Mouse (Mus musculus): ENCODE results near the gene Macf1. TPM values are rescaled to one million over a fixed set of nuclear protein-coding genes. Genes with fewer than 3 reads are reported as not detected.
A peak's percentile ranks its signal among the peaks of the same experiment; 100 is the strongest.

Gene Macf1
- polyA plus RNA-seq, 1 experiment from 2014 or later, result 61.5 TPM

DNA sequence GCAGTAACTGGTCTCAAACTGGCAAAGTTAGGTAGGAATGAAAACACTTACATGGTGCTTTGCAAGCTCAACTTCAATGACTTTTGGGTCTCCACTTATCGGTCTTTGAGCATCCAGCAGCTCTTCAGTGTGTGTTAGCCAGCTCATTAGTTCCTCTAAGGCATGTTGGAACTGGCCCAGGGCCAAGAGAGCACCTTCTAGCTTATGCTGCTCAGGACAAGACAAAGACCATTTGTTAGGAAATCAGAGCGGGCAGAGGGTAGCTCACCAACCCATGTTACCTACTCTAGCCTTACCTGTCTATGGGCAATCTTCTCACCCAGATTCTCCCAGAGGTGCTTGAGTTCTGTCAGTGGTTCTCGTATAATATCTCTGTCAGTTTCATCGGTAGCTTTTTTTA is 302.1 kb downstream of the Macf1 start:
- H3K36me3 ChIP-seq, result peaks cover 89% of the 10 kb centered on the region
- ATAC-seq (ENCODE audit: insufficient number of reproducible peaks, insufficient read depth, low FRiP score, low TSS enrichment, low read depth), result no peak
- no peak overlapping the region for H3K4me2 ChIP-seq
- H3K4me3 ChIP-seq (replicated peaks), result no peak overlapping the region
- no peak overlapping the region for H3K9ac ChIP-seq (replicated peaks)
- H3K27ac ChIP-seq, result no peak overlapping the region
- no peaks in the 10 kb centered on the region for H3K9me3 ChIP-seq
- no peaks in the 10 kb centered on the region for H3K27me3 ChIP-seq
- 91% methylated on average over 4 of the region's 4 CpGs for WGBS
- H3K4me1 ChIP-seq (replicated peaks), result no peaks in the 10 kb centered on the region

- Histone ChIP-seq H3K27ac (no peak overlapping the region), H3K9ac (replicated peaks) (no peak overlapping the region), H3K36me3 (peaks cover 89% of the 10 kb centered on the region), H3K27me3 (no peaks in the 10 kb centered on the region), H3K4me3 (replicated peaks) (no peak overlapping the region), H3K4me2 (no peak overlapping the region), H3K4me1 (replicated peaks) (no peaks in the 10 kb centered on the region), H3K9me3 (no peaks in the 10 kb centered on the region)
- 84% methylated on average over 11 of the region's 11 CpGs for WGBS
- ATAC-seq (ENCODE audit: insufficient number of reproducible peaks, insufficient read depth, low FRiP score, low TSS enrichment, low read depth), result no peak
Measured at GRCm38 (mm10) chr4:123381598-123381997, 302.6 kb downstream of the Macf1 start.

DNA sequence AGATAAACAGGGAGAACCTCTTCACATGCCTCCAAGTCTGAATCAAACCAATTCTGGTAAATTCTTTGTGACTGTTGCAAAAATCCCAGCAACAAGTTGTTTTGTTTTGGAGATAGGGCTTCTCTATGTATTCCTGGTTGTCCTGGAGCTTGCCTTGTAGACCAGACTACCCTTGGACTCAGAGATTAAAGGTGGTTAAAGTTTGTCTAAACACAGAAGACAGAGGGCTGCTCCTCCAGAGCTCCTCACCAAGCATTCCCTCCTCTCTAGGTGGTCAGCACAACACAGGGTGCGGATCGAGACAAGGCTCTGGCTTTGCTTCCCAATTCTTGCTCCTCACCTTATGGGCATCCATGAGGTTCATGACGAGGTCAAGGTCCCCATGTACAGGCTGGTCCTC is 308.1 kb downstream of the Macf1 start:
- Histone ChIP-seq H3K9me3 (no peaks in the 10 kb centered on the region), H3K27me3 (no peaks in the 10 kb centered on the region)

DNA sequence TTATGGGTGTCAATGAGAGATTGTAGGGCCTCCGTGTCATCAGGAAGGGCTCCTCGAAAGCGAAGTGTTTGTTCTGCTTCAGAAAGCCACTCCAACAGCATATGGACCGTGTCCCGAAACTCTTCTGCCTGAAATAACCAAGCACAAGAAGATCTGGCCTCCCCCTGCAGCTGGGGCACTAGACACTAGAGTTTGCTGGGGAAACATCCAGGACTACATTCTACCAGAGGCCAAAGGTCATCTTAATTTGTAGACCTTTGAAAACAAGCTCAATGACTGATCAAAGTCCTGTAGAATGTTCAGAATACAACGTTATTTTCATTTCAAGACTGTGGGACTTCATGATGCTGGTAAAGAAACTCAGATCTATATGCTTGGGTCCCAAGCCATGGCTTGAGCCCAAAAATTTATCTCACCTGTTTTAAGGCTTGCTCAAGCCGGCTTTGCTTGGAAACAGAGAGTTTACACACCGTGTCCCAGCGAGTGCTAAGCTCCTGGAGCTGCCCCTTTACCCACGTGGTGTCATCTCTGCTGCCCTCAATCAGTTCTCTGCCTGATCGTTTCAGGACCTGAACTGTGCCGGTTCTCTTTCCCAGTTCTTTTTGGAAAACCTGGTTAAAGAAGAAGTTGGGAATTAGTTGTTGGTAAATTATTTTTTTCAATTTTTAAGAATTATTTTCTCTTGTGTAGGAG is 309.7 kb downstream of the Macf1 start:
- H3K36me3 ChIP-seq, result peaks cover 95% of the 10 kb centered on the region
- no peak overlapping the region for H3K27ac ChIP-seq
- 93% methylated on average over 12 of the region's 12 CpGs for WGBS
- no peak overlapping the region for H3K4me3 ChIP-seq (replicated peaks)
- no peaks in the 10 kb centered on the region for H3K9me3 ChIP-seq
- ATAC-seq (ENCODE audit: insufficient number of reproducible peaks, insufficient read depth, low FRiP score, low TSS enrichment, low read depth), result no peak
- no peaks in the 10 kb centered on the region for H3K4me1 ChIP-seq (replicated peaks)
- H3K27me3 ChIP-seq, result no peaks in the 10 kb centered on the region
- no peak overlapping the region for H3K9ac ChIP-seq (replicated peaks)
- no peak overlapping the region for H3K4me2 ChIP-seq

More for the DNA sequence above, 308.1 kb downstream of the Macf1 start:
- ATAC-seq (ENCODE audit: insufficient number of reproducible peaks, insufficient read depth, low FRiP score, low TSS enrichment, low read depth), result no peak
- peaks cover 91% of the 10 kb centered on the region for H3K36me3 ChIP-seq
- H3K27ac ChIP-seq, result no peak overlapping the region
- H3K9ac ChIP-seq (replicated peaks), result no peak overlapping the region
- no peak overlapping the region for H3K4me3 ChIP-seq (replicated peaks)
- 97% methylated on average over 3 of the region's 3 CpGs for WGBS
- no peak overlapping the region for H3K4me2 ChIP-seq
- no peaks in the 10 kb centered on the region for H3K4me1 ChIP-seq (replicated peaks)

DNA sequence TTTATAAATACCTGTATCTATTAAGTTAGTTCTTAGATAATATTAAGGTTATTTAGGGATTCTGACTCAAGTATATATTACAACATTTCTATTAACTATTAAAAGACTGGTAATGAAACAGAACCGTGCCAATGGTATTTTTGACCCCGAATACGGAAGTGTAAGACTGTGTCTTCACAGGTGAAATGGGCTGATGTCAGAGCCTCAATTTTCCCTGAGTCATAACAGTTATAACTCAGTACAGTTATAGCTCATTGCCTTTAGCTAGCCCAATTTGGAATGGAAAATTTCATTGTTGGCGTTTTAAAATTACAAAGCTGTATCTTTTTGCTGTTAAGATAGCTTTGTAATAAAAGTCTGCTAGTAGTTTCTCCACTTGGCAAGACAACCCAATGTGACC is 320.6 kb downstream of the Macf1 start:
- WGBS, result 97% methylated on average over 4 of the region's 4 CpGs
- Histone ChIP-seq H3K36me3 (peaks cover 91% of the 10 kb centered on the region), H3K9ac (replicated peaks) (no peak overlapping the region), H3K9me3 (no peaks in the 10 kb centered on the region), H3K4me1 (replicated peaks) (no peaks in the 10 kb centered on the region), H3K4me2 (no peak overlapping the region), H3K4me3 (replicated peaks) (no peak overlapping the region), H3K27me3 (no peaks in the 10 kb centered on the region), H3K27ac (no peak overlapping the region)
- no peak for ATAC-seq (ENCODE audit: insufficient number of reproducible peaks, insufficient read depth, low FRiP score, low TSS enrichment, low read depth)

- H3K36me3 ChIP-seq, result peaks cover 88% of the 10 kb centered on the region
- WGBS, result 94% methylated on average over 12 of the region's 12 CpGs
Measured at GRCm38 (mm10) chr4:123360771-123361170, 323.4 kb downstream of the Macf1 start.

GRCm38 (mm10) chr4:123358613-123359012 is 325.5 kb downstream of the Macf1 start:
- no peak for ATAC-seq (ENCODE audit: insufficient number of reproducible peaks, insufficient read depth, low FRiP score, low TSS enrichment, low read depth)
- H3K9ac ChIP-seq (replicated peaks), result no peak overlapping the region
- H3K36me3 ChIP-seq, result peaks cover 89% of the 10 kb centered on the region
- H3K4me2 ChIP-seq, result no peak overlapping the region
- H3K27ac ChIP-seq, result no peak overlapping the region
- H3K4me1 ChIP-seq (replicated peaks), result no peaks in the 10 kb centered on the region
- no peaks in the 10 kb centered on the region for H3K9me3 ChIP-seq
- WGBS, result 93% methylated on average over 7 of the region's 7 CpGs
- H3K27me3 ChIP-seq, result no peaks in the 10 kb centered on the region
- H3K4me3 ChIP-seq (replicated peaks), result no peak overlapping the region

More at GRCm38 (mm10) chr4:123360771-123361170, 323.4 kb downstream of the Macf1 start:
- Histone ChIP-seq H3K4me2 (no peak overlapping the region), H3K27me3 (no peaks in the 10 kb centered on the region), H3K9me3 (no peaks in the 10 kb centered on the region), H3K4me1 (replicated peaks) (no peaks in the 10 kb centered on the region), H3K27ac (no peak overlapping the region), H3K4me3 (replicated peaks) (no peak overlapping the region), H3K9ac (replicated peaks) (no peak overlapping the region)
- ATAC-seq (ENCODE audit: insufficient number of reproducible peaks, insufficient read depth, low FRiP score, low TSS enrichment, low read depth), result no peak

DNA sequence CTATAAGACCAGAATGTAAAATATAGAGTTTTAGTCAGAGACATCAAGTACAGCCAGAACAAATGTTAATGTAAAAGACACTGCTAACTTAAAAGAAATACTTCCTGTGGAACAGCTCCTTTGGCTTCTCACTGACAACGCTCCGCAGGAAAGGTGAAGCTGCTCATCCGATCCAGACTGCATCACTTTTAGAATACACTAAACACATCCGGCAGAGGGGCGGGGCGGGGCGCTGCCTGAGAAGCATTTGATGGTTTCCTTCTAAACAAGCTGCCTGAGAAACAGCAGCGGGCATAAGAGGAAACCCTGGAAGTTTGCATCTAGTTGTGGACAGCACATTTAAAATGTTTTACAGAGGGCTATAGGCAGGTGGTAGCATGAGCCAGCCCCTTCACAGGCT is 328.2 kb downstream of the Macf1 start:
- H3K36me3 ChIP-seq, result peaks cover 90% of the 10 kb centered on the region

GRCm38 (mm10) chr4:123353271-123353877 is 330.8 kb downstream of the Macf1 start:
- Histone ChIP-seq H3K4me3 (replicated peaks) (no peak overlapping the region), H3K9me3 (no peaks in the 10 kb centered on the region), H3K4me1 (replicated peaks) (no peaks in the 10 kb centered on the region), H3K36me3 (peaks cover 94% of the 10 kb centered on the region), H3K9ac (replicated peaks) (no peak overlapping the region), H3K4me2 (no peak overlapping the region), H3K27me3 (no peaks in the 10 kb centered on the region), H3K27ac (no peak overlapping the region; the same call in 1 of the 2 replicates)
- no peak for ATAC-seq (ENCODE audit: insufficient number of reproducible peaks, insufficient read depth, low FRiP score, low TSS enrichment, low read depth)
- WGBS, result 86% methylated on average over 10 of the region's 10 CpGs

More for the DNA sequence above, 328.2 kb downstream of the Macf1 start:
- Histone ChIP-seq H3K9ac (replicated peaks) (no peak overlapping the region), H3K27me3 (no peaks in the 10 kb centered on the region), H3K4me3 (replicated peaks) (no peak overlapping the region), H3K4me2 (no peak overlapping the region), H3K4me1 (replicated peaks) (no peaks in the 10 kb centered on the region), H3K9me3 (no peaks in the 10 kb centered on the region), H3K27ac (no peak overlapping the region)
- WGBS, result 91% methylated on average over 8 of the region's 8 CpGs
- no peak for ATAC-seq (ENCODE audit: insufficient number of reproducible peaks, insufficient read depth, low FRiP score, low TSS enrichment, low read depth)

DNA sequence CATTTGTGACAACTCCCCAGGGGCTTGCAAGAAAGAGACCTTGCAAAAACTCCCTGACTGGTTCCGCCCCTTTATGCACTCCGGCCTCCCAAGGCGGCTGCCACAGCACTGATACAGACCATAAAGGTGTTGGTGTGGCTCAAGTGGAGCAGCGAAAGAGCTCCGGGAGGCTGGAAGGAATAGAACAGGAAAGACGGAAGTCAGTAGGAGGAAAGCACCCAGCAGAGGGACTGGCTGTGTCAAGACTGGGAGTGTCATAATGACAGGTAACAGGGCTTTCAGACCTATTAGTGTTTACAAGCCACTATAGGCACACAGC is 340.7 kb downstream of the Macf1 start:
- H3K4me2 ChIP-seq, result peak overlapping the region; percentile 88
- H3K9ac ChIP-seq (replicated peaks), result peak overlapping the region; percentile 45; the same call in 1 of the 2 replicates
- H3K27ac ChIP-seq, result no peak overlapping the region
- H3K4me3 ChIP-seq (replicated peaks), result peak overlapping the region; percentile 53
- WGBS, result 4% methylated on average over 6 of the region's 6 CpGs
- no peaks in the 10 kb centered on the region for H3K9me3 ChIP-seq
- H3K27me3 ChIP-seq, result peaks cover 55% of the 10 kb centered on the region
- no peak for ATAC-seq (ENCODE audit: insufficient number of reproducible peaks, insufficient read depth, low FRiP score, low TSS enrichment, low read depth)
- H3K36me3 ChIP-seq, result peaks cover 3% of the 10 kb centered on the region; the same call in 1 of the 2 replicates
- peaks cover 15% of the 10 kb centered on the region for H3K4me1 ChIP-seq (replicated peaks)

GRCm38 (mm10) chr4:123342642-123343470 is 341.3 kb downstream of the Macf1 start, which contains the start of gene Bmp8a:
Bmp8a (minus strand) TSS chr4:123343252.
- Histone ChIP-seq H3K4me1 (replicated peaks) (peaks cover 15% of the 10 kb centered on the region), H3K4me2 (peak within 1 kb of the TSS; percentile 88), H3K4me3 (replicated peaks) (peak within 1 kb of the TSS; percentile 53), H3K9me3 (no peaks in the 10 kb centered on the region), H3K36me3 (no peaks in the 10 kb centered on the region; the same call in 1 of the 2 replicates), H3K9ac (replicated peaks) (peak within 1 kb of the TSS; percentile 45), H3K27ac (no peak within 1 kb of the TSS), H3K27me3 (peaks cover 58% of the 10 kb centered on the region)
- peak; percentile 68 for ATAC-seq (ENCODE audit: insufficient number of reproducible peaks, insufficient read depth, low FRiP score, low TSS enrichment, low read depth)
- WGBS, result under 1% methylated on average over 65 of the region's 65 CpGs
